Mouse (Mus musculus): Measurements from ENCODE around the gene Dock8. TPM values are rescaled to one million over a fixed set of nuclear protein-coding genes. Genes with fewer than 3 reads are reported as not detected.

Dock8 gene
- polyA plus RNA-seq, 1 experiment from 2014 or later: 2.9 TPM

- WGBS: 53% methylated on average over 10 of the region's 10 CpGs
- Histone ChIP-seq H3K27ac (no peak overlapping the region), H3K9ac (no peak overlapping the region), H3K4me2 (replicated peaks) (no peak overlapping the region), H3K4me3 (no peak overlapping the region), H3K36me3 (no peaks in the 10 kb centered on the region), H3K4me1 (no peaks in the 10 kb centered on the region), H3K27me3 (no peaks in the 10 kb centered on the region), H3K9me3 (no peaks in the 10 kb centered on the region)
- ATAC-seq (ENCODE audit: insufficient number of reproducible peaks, insufficient read depth, low FRiP score, low TSS enrichment): no peak
Observed at GRCm38 (mm10) chr19:25171395-25171794, 172.1 kb downstream of the Dock8 start.

GRCm38 (mm10) chr19:25176746-25177145 lies 177.4 kb downstream of the Dock8 start:
- H3K4me2 ChIP-seq (replicated peaks): no peak overlapping the region
- H3K9ac ChIP-seq: no peak overlapping the region
- no peaks in the 10 kb centered on the region for H3K36me3 ChIP-seq
- no peaks in the 10 kb centered on the region for H3K27me3 ChIP-seq
- 89% methylated on average over 11 of the region's 11 CpGs for WGBS
- no peak overlapping the region for H3K4me3 ChIP-seq
- no peak for ATAC-seq (ENCODE audit: insufficient number of reproducible peaks, insufficient read depth, low FRiP score, low TSS enrichment)
- no peaks in the 10 kb centered on the region for H3K4me1 ChIP-seq
- H3K9me3 ChIP-seq: no peaks in the 10 kb centered on the region
- no peak overlapping the region for H3K27ac ChIP-seq

- Histone ChIP-seq H3K36me3 (no peaks in the 10 kb centered on the region), H3K9me3 (no peaks in the 10 kb centered on the region), H3K27ac (no peak overlapping the region), H3K4me3 (no peak overlapping the region), H3K9ac (no peak overlapping the region), H3K4me2 (replicated peaks) (no peak overlapping the region), H3K4me1 (no peaks in the 10 kb centered on the region), H3K27me3 (no peaks in the 10 kb centered on the region)
- ATAC-seq (ENCODE audit: insufficient number of reproducible peaks, insufficient read depth, low FRiP score, low TSS enrichment): no peak
- WGBS: 87% methylated on average over 6 of the region's 6 CpGs
Observed at GRCm38 (mm10) chr19:25180024-25180423, 180.7 kb downstream of the Dock8 start.

GRCm38 (mm10) chr19:25180547-25180946 lies 181.2 kb downstream of the Dock8 start:
- Histone ChIP-seq H3K27me3 (no peaks in the 10 kb centered on the region), H3K9me3 (no peaks in the 10 kb centered on the region)

GRCm38 (mm10) chr19:25184076-25184475 lies 184.7 kb downstream of the Dock8 start:
- H3K4me3 ChIP-seq: no peak overlapping the region
- H3K36me3 ChIP-seq: no peaks in the 10 kb centered on the region
- H3K4me2 ChIP-seq (replicated peaks): no peak overlapping the region
- no peak overlapping the region for H3K9ac ChIP-seq
- ATAC-seq (ENCODE audit: insufficient number of reproducible peaks, insufficient read depth, low FRiP score, low TSS enrichment): no peak
- H3K27ac ChIP-seq: no peak overlapping the region
- H3K9me3 ChIP-seq: no peaks in the 10 kb centered on the region
- H3K4me1 ChIP-seq: no peaks in the 10 kb centered on the region
- 58% methylated on average over 7 of the region's 7 CpGs for WGBS
- H3K27me3 ChIP-seq: 0 out of 2 replicates have a peak, but pooled peaks cover 3% of the 10 kb centered on the region

More at GRCm38 (mm10) chr19:25180547-25180946, 181.2 kb downstream of the Dock8 start:
- WGBS: 89% methylated on average over 6 of the region's 6 CpGs
- no peak overlapping the region for H3K4me2 ChIP-seq (replicated peaks)
- ATAC-seq (ENCODE audit: insufficient number of reproducible peaks, insufficient read depth, low FRiP score, low TSS enrichment): no peak
- no peak overlapping the region for H3K27ac ChIP-seq
- no peaks in the 10 kb centered on the region for H3K36me3 ChIP-seq
- no peak overlapping the region for H3K4me3 ChIP-seq
- no peaks in the 10 kb centered on the region for H3K4me1 ChIP-seq
- no peak overlapping the region for H3K9ac ChIP-seq

GRCm38 (mm10) chr19:25186316-25186715 lies 187.0 kb downstream of the Dock8 start:
- Histone ChIP-seq H3K4me1 (no peaks in the 10 kb centered on the region), H3K36me3 (no peaks in the 10 kb centered on the region), H3K4me2 (replicated peaks) (no peak overlapping the region), H3K4me3 (no peak overlapping the region), H3K9me3 (no peaks in the 10 kb centered on the region), H3K27me3 (0 out of 2 replicates have a peak, but pooled peaks cover 3% of the 10 kb centered on the region), H3K27ac (no peak overlapping the region), H3K9ac (no peak overlapping the region)
- no peak for ATAC-seq (ENCODE audit: insufficient number of reproducible peaks, insufficient read depth, low FRiP score, low TSS enrichment)
- 84% methylated on average over 5 of the region's 5 CpGs for WGBS

GRCm38 (mm10) chr19:25187681-25188080 lies 188.3 kb downstream of the Dock8 start:
- 71% methylated on average over 18 of the region's 18 CpGs for WGBS
- no peak overlapping the region for H3K4me2 ChIP-seq (replicated peaks)
- no peak overlapping the region for H3K27ac ChIP-seq

GRCm38 (mm10) chr19:25193751-25194150 lies 194.4 kb downstream of the Dock8 start:
- WGBS: 97% methylated on average over 9 of the region's 9 CpGs
- H3K36me3 ChIP-seq: no peaks in the 10 kb centered on the region

More at GRCm38 (mm10) chr19:25187681-25188080, 188.3 kb downstream of the Dock8 start:
- no peak overlapping the region for H3K4me3 ChIP-seq
- no peaks in the 10 kb centered on the region for H3K4me1 ChIP-seq
- ATAC-seq (ENCODE audit: insufficient number of reproducible peaks, insufficient read depth, low FRiP score, low TSS enrichment): no peak
- H3K27me3 ChIP-seq: 0 out of 2 replicates have a peak, but pooled peaks cover 3% of the 10 kb centered on the region
- no peaks in the 10 kb centered on the region for H3K9me3 ChIP-seq
- no peaks in the 10 kb centered on the region for H3K36me3 ChIP-seq
- no peak overlapping the region for H3K9ac ChIP-seq

GRCm38 (mm10) chr19:25200081-25200860 lies 200.9 kb downstream of the Dock8 start:
- 67% methylated on average over 13 of the region's 13 CpGs for WGBS

More at GRCm38 (mm10) chr19:25193751-25194150, 194.4 kb downstream of the Dock8 start:
- Histone ChIP-seq H3K4me3 (no peak overlapping the region), H3K27ac (no peak overlapping the region), H3K4me1 (0 out of 2 replicates have a peak, but pooled peaks cover 4% of the 10 kb centered on the region), H3K9ac (no peak overlapping the region), H3K9me3 (no peaks in the 10 kb centered on the region), H3K4me2 (replicated peaks) (no peak overlapping the region), H3K27me3 (no peaks in the 10 kb centered on the region)
- no peak for ATAC-seq (ENCODE audit: insufficient number of reproducible peaks, insufficient read depth, low FRiP score, low TSS enrichment)

GRCm38 (mm10) chr19:25203077-25203476 lies 203.7 kb downstream of the Dock8 start:
- no peak overlapping the region for H3K27ac ChIP-seq
- H3K4me3 ChIP-seq: no peak overlapping the region
- no peaks in the 10 kb centered on the region for H3K9me3 ChIP-seq
- no peak overlapping the region for H3K4me2 ChIP-seq (replicated peaks)
- peaks cover 24% of the 10 kb centered on the region for H3K4me1 ChIP-seq
- 67% methylated on average over 12 of the region's 12 CpGs for WGBS
- no peak for ATAC-seq (ENCODE audit: insufficient number of reproducible peaks, insufficient read depth, low FRiP score, low TSS enrichment)
- no peaks in the 10 kb centered on the region for H3K36me3 ChIP-seq
- no peak overlapping the region for H3K9ac ChIP-seq
- H3K27me3 ChIP-seq: 0 out of 2 replicates have a peak, but pooled peaks cover 2% of the 10 kb centered on the region

More at GRCm38 (mm10) chr19:25200081-25200860, 200.9 kb downstream of the Dock8 start:
- 0 out of 2 replicates have a peak, but pooled peaks have one; percentile 17 for ATAC-seq (ENCODE audit: insufficient number of reproducible peaks, insufficient read depth, low FRiP score, low TSS enrichment)
- H3K9me3 ChIP-seq: no peaks in the 10 kb centered on the region
- no peak overlapping the region for H3K4me3 ChIP-seq
- no peak overlapping the region for H3K4me2 ChIP-seq (replicated peaks)
- no peaks in the 10 kb centered on the region for H3K36me3 ChIP-seq
- H3K27ac ChIP-seq: peak overlapping the region; percentile 68
- H3K27me3 ChIP-seq: no peaks in the 10 kb centered on the region
- H3K4me1 ChIP-seq: peaks cover 18% of the 10 kb centered on the region; the same call in 1 of the 2 replicates
- H3K9ac ChIP-seq: no peak overlapping the region

GRCm38 (mm10) chr19:25206969-25207368 lies 207.6 kb downstream of the Dock8 start:
- ATAC-seq (ENCODE audit: insufficient number of reproducible peaks, insufficient read depth, low FRiP score, low TSS enrichment): no peak
- no peak overlapping the region for H3K9ac ChIP-seq
- no peaks in the 10 kb centered on the region for H3K9me3 ChIP-seq
- no peak overlapping the region for H3K27ac ChIP-seq
- WGBS: 61% methylated on average over 12 of the region's 12 CpGs
- H3K36me3 ChIP-seq: no peaks in the 10 kb centered on the region
- no peak overlapping the region for H3K4me2 ChIP-seq (replicated peaks)
- H3K4me3 ChIP-seq: no peak overlapping the region
- 0 out of 2 replicates have a peak, but pooled peaks cover 2% of the 10 kb centered on the region for H3K27me3 ChIP-seq
- peaks cover 12% of the 10 kb centered on the region for H3K4me1 ChIP-seq

All from embryonic facial prominence, embryonic 12.5 days (tissue).